ENCODE assay signal across 9 mouse cellular contexts in the genomic region with DNA sequence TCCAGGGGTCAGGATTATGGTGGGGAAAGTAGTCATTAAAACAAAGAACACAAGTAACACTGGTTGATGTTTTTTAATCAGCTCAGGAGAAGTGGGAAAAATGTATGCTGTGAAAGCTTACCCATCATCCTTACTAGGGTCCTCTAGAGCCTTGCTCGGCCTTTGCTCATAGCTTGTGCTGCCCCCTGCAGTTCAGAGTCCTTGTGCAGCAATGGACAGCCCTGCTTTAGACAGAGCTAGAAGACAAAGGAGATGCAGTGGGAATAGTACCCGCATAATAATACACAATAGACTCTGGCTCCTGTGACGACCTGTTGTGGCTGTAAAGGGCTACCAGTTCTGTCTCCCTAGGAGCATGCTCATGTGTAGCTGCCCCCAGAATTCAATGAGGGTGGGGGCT.
DNase-seq lines count a peak whose midpoint lies in the region; ATAC-seq and TF ChIP-seq lines count a peak whose summit lies in the region.
"Had no signal": no experiment of that assay in that cellular context is flagged by ENCODE, and none has a peak within 500 bp of the region (broad histone marks: within the 10 kb centered on the region; RNA-seq: fewer than 3 reads in every experiment).

No protein-coding gene starts in this region.

- H3K4me1 ChIP-seq in limb, embryonic 14.5 days (ENCODE audit: control insufficient read depth, insufficient read depth, low read length), result no peaks in the 10 kb centered on the region
- H3K4me1 ChIP-seq in neural tube, embryonic 14.5 days (ENCODE audit: control insufficient read depth, insufficient read depth, low read length), result no peaks in the 10 kb centered on the region
- H3K4me1 ChIP-seq in thymus, adult 2 months (replicated peaks; ENCODE audit: control insufficient read depth, insufficient read depth, low read length), result no peaks in the 10 kb centered on the region
- H3K4me1 ChIP-seq: heart, embryonic 15.5 days had no signal

- ATAC-seq in frontal cortex, adult (ENCODE audit: low TSS enrichment), result peak; percentile 77
- ATAC-seq in limb, embryonic 14.5 days (ENCODE audit: low FRiP score, low read depth), result no peak
- peak; percentile 46; the same call in 1 of the 2 replicates for ATAC-seq in neural tube, embryonic 14.5 days (ENCODE audit: low read depth)

- no peak overlapping the region for H3K9ac ChIP-seq in limb, embryonic 14.5 days (ENCODE audit: low read depth, low read length, severe bottlenecking)
- no peak overlapping the region for H3K9ac ChIP-seq in neural tube, embryonic 14.5 days (replicated peaks; ENCODE audit: low read depth, low read length)
- H3K9ac ChIP-seq: heart, embryonic 15.5 days had no signal

- no peak for DNase-seq in frontal cortex, postnatal 10 days (ENCODE audit: low spot score in 2 of 2)
- DNase-seq in thymus, postnatal 4 days, result peak; percentile 29
- DNase-seq in thymus, postnatal 25 days, result no peak
- DNase-seq in heart, postnatal 4 days, result peak; percentile 38
- peak; percentile 27 for DNase-seq in limb, embryonic 14.5 days (ENCODE audit: low spot score)
- no peak for DNase-seq in thymus, adult 2 months

- WGBS in limb, embryonic 14.5 days, result 43% methylated on average over 3 of the region's 3 CpGs
- 19% methylated on average over 3 of the region's 3 CpGs for WGBS in neural tube, embryonic 14.5 days
- 32% methylated on average over 3 of the region's 3 CpGs for WGBS in thymus, adult 2 months

- H3K4me2 ChIP-seq in limb, embryonic 14.5 days (replicated peaks; ENCODE audit: low read depth, low read length, severe bottlenecking), result no peak overlapping the region
- H3K4me2 ChIP-seq in neural tube, embryonic 14.5 days (ENCODE audit: low read depth, low read length), result no peak overlapping the region
- H3K4me2 ChIP-seq: heart, embryonic 15.5 days had no signal

- no peak overlapping the region for H3K4me3 ChIP-seq in limb, embryonic 14.5 days (replicated peaks; ENCODE audit: low read length)
- no peak overlapping the region for H3K4me3 ChIP-seq in neural tube, embryonic 14.5 days (ENCODE audit: low read depth, low read length)
- H3K4me3 ChIP-seq in thymus, adult 2 months (ENCODE audit: control insufficient read depth, insufficient read depth, low read length), result no peak overlapping the region
- H3K4me3 ChIP-seq: heart, embryonic 15.5 days had no signal

- no peak for TF ChIP-seq POLR2A in limb, embryonic 14.5 days (IDR thresholded peaks at IDR 0.05; ENCODE audit: borderline replicate concordance, extremely low read depth, insufficient read depth, insufficient read length)
- TF ChIP-seq POLR2A in thymus, adult 2 months (IDR thresholded peaks at IDR 0.05; ENCODE audit: control insufficient read depth, extremely low read depth, insufficient read depth, low read length, poor library complexity), result no peak

- no peaks in the 10 kb centered on the region for H3K9me3 ChIP-seq in limb, embryonic 14.5 days (ENCODE audit: control insufficient read depth, low read length)
- H3K9me3 ChIP-seq in neural tube, embryonic 14.5 days (ENCODE audit: control insufficient read depth, low read length), result no peaks in the 10 kb centered on the region
- H3K9me3 ChIP-seq: heart, embryonic 15.5 days had no signal

- no peak for TF ChIP-seq CTCF in thymus, adult 2 months (IDR thresholded peaks at IDR 0.05; ENCODE audit: borderline replicate concordance, control insufficient read depth, extremely low read depth, insufficient read depth, low read length, poor library complexity)

- H3K36me3 ChIP-seq in limb, embryonic 14.5 days (ENCODE audit: control insufficient read depth, insufficient read depth, low read length), result no peaks in the 10 kb centered on the region
- H3K36me3 ChIP-seq in neural tube, embryonic 14.5 days (ENCODE audit: control insufficient read depth, insufficient read depth, low read length), result no peaks in the 10 kb centered on the region
- H3K36me3 ChIP-seq in thymus, adult 2 months (ENCODE audit: control insufficient read depth, insufficient read depth, low read length), result no peaks in the 10 kb centered on the region
- H3K36me3 ChIP-seq: heart, embryonic 15.5 days had no signal

- H3K27ac ChIP-seq in limb, embryonic 14.5 days (replicated peaks; ENCODE audit: low read depth, low read length), result no peak overlapping the region
- H3K27ac ChIP-seq in neural tube, embryonic 14.5 days (ENCODE audit: low read depth, low read length), result no peak overlapping the region
- no peak overlapping the region for H3K27ac ChIP-seq in thymus, adult 2 months (ENCODE audit: control insufficient read depth, insufficient read depth, low read length)
- H3K27ac ChIP-seq: heart, embryonic 15.5 days had no signal

- H3K27me3 ChIP-seq in limb, embryonic 14.5 days (ENCODE audit: control insufficient read depth, insufficient read depth, low read length), result no peaks in the 10 kb centered on the region
- no peaks in the 10 kb centered on the region for H3K27me3 ChIP-seq in neural tube, embryonic 14.5 days (ENCODE audit: control insufficient read depth, insufficient read depth, low read length)
- no peaks in the 10 kb centered on the region for H3K27me3 ChIP-seq in thymus, adult 2 months (ENCODE audit: control insufficient read depth, insufficient read depth, low read length)
- H3K27me3 ChIP-seq: heart, embryonic 15.5 days had no signal

Comparison
In these comparisons a context has a peak if more than half of its experiments do, and no peak if none do; other contexts are left out.
1. DNase-seq: peak in thymus, postnatal 4 days (single experiment), heart, postnatal 4 days (single experiment) and limb, embryonic 14.5 days (single experiment); none in frontal cortex, postnatal 10 days (0 of 2), thymus, postnatal 25 days (single experiment) and thymus, adult 2 months (single experiment).